Mouse (Mus musculus) neutrophil, adult 83 days (primary cell): ENCODE results near the gene Npffr2. TPM values are rescaled to one million over a fixed set of nuclear protein-coding genes. Genes with fewer than 3 reads are reported as not detected.

Experiments
- total RNA-seq, 2 experiments: library from RNA; stranded (reverse); gene quantifications; one replicate each; pipeline ENCODE4 v1.2.4; 2023

Gene Npffr2
- not detected for total RNA-seq

DNA sequence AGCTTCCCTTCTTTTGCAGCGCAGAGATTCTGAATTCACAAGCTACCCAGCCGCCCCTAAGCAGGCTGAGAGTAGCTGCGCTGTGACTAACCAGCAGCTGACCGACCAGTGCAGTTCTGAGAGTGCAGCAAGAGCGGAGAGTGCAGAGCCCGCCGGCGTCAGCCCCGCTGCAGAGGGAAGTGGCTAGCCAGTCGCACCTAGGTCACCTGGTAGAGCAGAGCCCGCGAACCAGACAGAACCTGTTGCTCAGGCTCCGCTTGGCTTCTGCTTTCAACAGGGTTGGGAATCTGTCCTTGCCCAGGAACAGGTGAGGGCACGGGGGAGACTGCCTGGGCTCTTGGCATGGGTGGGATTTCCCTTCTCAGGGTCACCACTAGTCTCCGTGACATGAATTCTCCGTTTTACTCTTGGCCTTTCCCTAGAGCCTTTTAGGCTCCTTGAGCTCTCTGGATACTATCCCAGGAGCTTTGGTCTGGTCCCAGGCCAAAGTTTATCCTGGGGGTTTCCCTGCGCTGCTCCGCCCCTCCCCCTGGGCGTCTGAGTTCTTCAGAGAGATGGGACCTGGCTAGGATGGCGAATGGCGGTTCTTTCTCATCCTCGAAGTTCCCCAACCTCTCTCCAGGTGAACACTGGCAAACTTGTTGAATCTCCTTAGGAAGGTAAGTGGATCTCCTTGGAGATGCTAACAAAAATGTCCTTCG is at the start of gene Npffr2:
Npffr2 (plus strand) TSS at position 552 of the 701 bp plus-strand sequence.

Other genes with a start within 250 kb of the Npffr2 start
- gene Gc, start 69.5 kb upstream of the Npffr2 start, total RNA-seq = not detected